ENCODE assay signal across 18 mouse cellular contexts in genomic region chr1:161712283-161712682, GRCm38 (mm10).
A peak's percentile ranks its signal among the peaks of the same experiment; 100 is the strongest.
DNase-seq lines count a peak whose midpoint lies in the region; ATAC-seq and TF ChIP-seq lines count a peak whose summit lies in the region.
"Had no signal": no experiment of that assay in that cellular context is flagged by ENCODE, and none has a peak within 500 bp of the region (broad histone marks: within the 10 kb centered on the region; RNA-seq: fewer than 3 reads in every experiment).

No protein-coding gene starts in this region.

- no peaks in the 10 kb centered on the region for H3K36me3 ChIP-seq in heart, adult 2 months (ENCODE audit: control insufficient read depth, insufficient read depth, low read length)
- H3K36me3 ChIP-seq in lung, embryonic 16.5 days (ENCODE audit: control insufficient read depth, insufficient read depth, low read length), result no peaks in the 10 kb centered on the region
- no peaks in the 10 kb centered on the region for H3K36me3 ChIP-seq in heart, embryonic 14.5 days (ENCODE audit: control insufficient read depth, insufficient read depth, low read length)
- H3K36me3 ChIP-seq: intestine, embryonic 15.5 days; limb, embryonic 10.5 days; limb, embryonic 15.5 days; liver, embryonic 13.5 days; midbrain, embryonic 13.5 days; neural tube, embryonic 13.5 days had no signal

- H3K9ac ChIP-seq in heart, adult 2 months (ENCODE audit: low read depth, low read length), result no peak overlapping the region
- H3K9ac ChIP-seq in lung, embryonic 16.5 days (ENCODE audit: low read length), result no peak overlapping the region
- no peak overlapping the region for H3K9ac ChIP-seq in heart, embryonic 14.5 days (ENCODE audit: low read length)
- H3K9ac ChIP-seq: intestine, embryonic 15.5 days; limb, embryonic 15.5 days; liver, embryonic 13.5 days; midbrain, embryonic 13.5 days; neural tube, embryonic 13.5 days had no signal

- no peaks in the 10 kb centered on the region for H3K9me3 ChIP-seq in lung, embryonic 16.5 days (ENCODE audit: control insufficient read depth, low read length)
- H3K9me3 ChIP-seq in heart, embryonic 14.5 days (ENCODE audit: control insufficient read depth, low read length), result no peaks in the 10 kb centered on the region
- H3K9me3 ChIP-seq: intestine, embryonic 15.5 days; limb, embryonic 10.5 days; limb, embryonic 15.5 days; liver, embryonic 13.5 days; midbrain, embryonic 13.5 days; neural tube, embryonic 13.5 days had no signal

- TF ChIP-seq EP300 in heart, adult 2 months (IDR thresholded peaks at IDR 0.05; ENCODE audit: insufficient read depth, low read depth, low read length), result no peak

- whole genome bisulfite sequencing in heart, adult 2 months, result 0% methylated on average over 3 of the region's 3 CpGs
- WGBS in lung, embryonic 16.5 days, result 0% methylated on average over 3 of the region's 3 CpGs
- 1% methylated on average over 3 of the region's 3 CpGs for WGBS in heart, embryonic 14.5 days

- H3K4me3 ChIP-seq in heart, adult 2 months, result no peak overlapping the region
- no peak overlapping the region for H3K4me3 ChIP-seq in lung, embryonic 16.5 days (ENCODE audit: low read length)
- H3K4me3 ChIP-seq in heart, embryonic 14.5 days (ENCODE audit: control insufficient read depth in 1 of 2, insufficient read depth in 1 of 2, low read depth in 1 of 2, low read length in 2 of 2), result no peak overlapping the region
- H3K4me3 ChIP-seq: erythroblast, embryonic 14.5 days; intestine, embryonic 15.5 days; limb, embryonic 10.5 days; limb, embryonic 15.5 days; liver, embryonic 13.5 days; midbrain, embryonic 13.5 days; neural tube, embryonic 13.5 days had no signal

- intact Hi-C loops in heart, adult 2 months (cut with DNase I), result no loop called here

- no peaks in the 10 kb centered on the region for H3K79me2 ChIP-seq in heart, adult 2 months (replicated peaks; ENCODE audit: control insufficient read depth, insufficient read depth, low read length)

- H3K4me2 ChIP-seq in lung, embryonic 16.5 days (ENCODE audit: low read depth, low read length), result no peak overlapping the region
- peak overlapping the region; percentile 57 for H3K4me2 ChIP-seq in heart, embryonic 14.5 days (ENCODE audit: low read length)
- H3K4me2 ChIP-seq: intestine, embryonic 15.5 days; limb, embryonic 15.5 days; liver, embryonic 13.5 days; midbrain, embryonic 13.5 days; neural tube, embryonic 13.5 days had no signal

- peak; percentile 3 for DNase-seq in heart, adult 8-10 months (ENCODE audit: low spot score)
- no peak for DNase-seq in heart, adult 2 months
- no peak for DNase-seq in lung, postnatal 14 days
- no peak for DNase-seq in thymus, postnatal 25 days
- no peak for DNase-seq in left cerebral cortex, adult 18-20 months (ENCODE audit: low spot score in 2 of 2)
- DNase-seq: liver, embryonic 13.5 days had no signal

- H3K27me3 ChIP-seq in heart, adult 2 months (ENCODE audit: control insufficient read depth, insufficient read depth, low read length), result no peaks in the 10 kb centered on the region
- no peaks in the 10 kb centered on the region for H3K27me3 ChIP-seq in lung, embryonic 16.5 days (ENCODE audit: control insufficient read depth, insufficient read depth, low read depth, low read length)
- no peaks in the 10 kb centered on the region for H3K27me3 ChIP-seq in heart, embryonic 14.5 days (ENCODE audit: control insufficient read depth, insufficient read depth, low read length)
- H3K27me3 ChIP-seq: intestine, embryonic 15.5 days; limb, embryonic 15.5 days; liver, embryonic 13.5 days; midbrain, embryonic 13.5 days; neural tube, embryonic 13.5 days had no signal

- peak; percentile 76; the same call in 1 of the 2 replicates for ATAC-seq in lung, embryonic 16.5 days (ENCODE audit: low read depth)
- 0 out of 2 replicates have a peak, but pooled peaks have one; percentile 35 for ATAC-seq in granulocyte monocyte progenitor cell, adult 5-6 weeks (replicated peaks; ENCODE audit: poor library complexity, severe bottlenecking)
- no peak for ATAC-seq in heart, embryonic 14.5 days (ENCODE audit: insufficient number of reproducible peaks, insufficient read depth, low FRiP score, low read depth)
- ATAC-seq: hindbrain, embryonic 16.5 days; midbrain, embryonic 13.5 days had no signal

- no peak overlapping the region for H3K27ac ChIP-seq in heart, adult 2 months
- H3K27ac ChIP-seq in lung, embryonic 16.5 days (ENCODE audit: low read length), result no peak overlapping the region
- H3K27ac ChIP-seq in heart, embryonic 14.5 days (replicated peaks in 1 of 2; ENCODE audit: control insufficient read depth in 1 of 2, insufficient read depth in 1 of 2, low read depth in 2 of 2, low read length in 2 of 2), result peak overlapping the region; percentile 53 to 56; a peak in 2 of 4 replicates
- H3K27ac ChIP-seq: intestine, embryonic 15.5 days; kidney, postnatal 0 days; limb, embryonic 10.5 days; limb, embryonic 15.5 days; liver, embryonic 13.5 days; macrophage; midbrain, embryonic 13.5 days; neural tube, embryonic 13.5 days had no signal

- peaks cover 2% of the 10 kb centered on the region for H3K4me1 ChIP-seq in heart, adult 2 months (ENCODE audit: control insufficient read depth, insufficient read depth, low read length)
- H3K4me1 ChIP-seq in lung, embryonic 16.5 days (replicated peaks; ENCODE audit: control insufficient read depth, insufficient read depth, low read length), result peaks cover 9% of the 10 kb centered on the region
- peaks cover 8 to 20% of the 10 kb centered on the region in 2 experiments for H3K4me1 ChIP-seq in heart, embryonic 14.5 days (ENCODE audit: control insufficient read depth in 2 of 2, insufficient read depth in 2 of 2, low read length in 2 of 2)
- H3K4me1 ChIP-seq: limb, embryonic 10.5 days; liver, embryonic 13.5 days; midbrain, embryonic 13.5 days; neural tube, embryonic 13.5 days had no signal

- no peak for TF ChIP-seq CTCF in heart, adult 2 months (IDR thresholded peaks at IDR 0.05)

- no peak for TF ChIP-seq POLR2A in heart, adult 2 months (IDR thresholded peaks at IDR 0.05; ENCODE audit: insufficient read depth, low read depth, low read length)

Comparison
In these comparisons a context has a peak if more than half of its experiments do, and no peak if none do; other contexts are left out.
1. H3K27ac ChIP-seq: peak in heart, embryonic 14.5 days (2 of 2); none in heart, adult 2 months (single experiment) and lung, embryonic 16.5 days (single experiment).